Mouse (Mus musculus) C2C12 (cell line): ENCODE measurements around the gene Rpl36a-ps1.
"Not testable (repeated sequence)": the region's sequence is repeated elsewhere in the genome, so short reads cannot be mapped to it uniquely, and the experiment has no call there.

Experiments used
- CEBPB ChIP-seq: IDR thresholded peaks from one replicate; pipeline ENCODE4 v1.6.1; 2011; ENCODE audit warnings: low read depth, mild to moderate bottlenecking, control low read depth, moderate library complexity
- CTCF ChIP-seq: IDR thresholded peaks from one replicate; pipeline ENCODE4 v1.5.1; 2011; ENCODE audit not compliant: control insufficient read depth, insufficient read depth, insufficient read length
- MAX ChIP-seq: IDR thresholded peaks from one replicate; pipeline ENCODE4 v1.6.1; 2011; ENCODE audit warnings: mild to moderate bottlenecking, control low read depth

DNA sequence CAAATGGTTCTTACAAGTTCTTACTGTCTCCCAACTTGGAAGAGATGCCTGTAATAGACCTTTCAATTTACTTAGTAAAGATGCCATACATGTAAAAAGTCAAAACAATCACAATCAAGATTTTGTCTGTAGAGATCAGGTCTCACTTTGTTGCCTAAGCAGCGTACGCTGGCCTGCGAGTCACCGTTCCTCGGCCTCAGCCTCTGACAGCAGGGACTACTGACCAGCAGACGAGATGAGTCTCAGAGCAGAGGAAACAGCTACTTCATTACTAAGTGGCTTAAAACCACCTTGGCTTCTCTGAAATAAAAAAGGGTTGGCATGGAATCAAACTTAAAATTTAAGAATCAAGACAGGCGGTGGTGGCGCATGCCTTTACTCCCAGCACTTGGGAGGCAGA is 40.7 kb upstream of the Rpl36a-ps1 start:
- TF ChIP-seq CTCF, MAX, CEBPB: not testable (repeated sequence)
